Mouse (Mus musculus): ENCODE results near the gene Gm21905. TPM values are rescaled to one million over a fixed set of nuclear protein-coding genes. Genes with fewer than 3 reads are reported as not detected.

Gene Gm21905
- total RNA-seq, 4 experiments from 2014 or later = not detected

Other genes with a start within 250 kb of the Gm21905 start
- 10 to 100 TPM; 16.0 to 32.1 (median 23.2) TPM for gene Atp8a1, start 99.0 kb downstream of the Gm21905 start, total RNA-seq (2022)
- not detected for gene Gm5108, start 4.8 kb downstream of the Gm21905 start, total RNA-seq (2022)
- gene Grxcr1, start 85.4 kb upstream of the Gm21905 start, total RNA-seq (2022) = not detected